Comparison of ENCODE assay signal across 8 mouse cellular contexts in genomic region chr1:133908659-133909575, GRCm38 (mm10). TPM values are rescaled to one million over a fixed set of nuclear protein-coding genes. Genes with fewer than 3 reads are reported as not detected.
DNase-seq lines count a peak whose midpoint lies in the region; ATAC-seq lines count a peak whose summit lies in the region.

No protein-coding gene starts in this region.

- 13% methylated on average over 20 of the region's 27 CpGs for WGBS in embryonic facial prominence, embryonic 14.5 days
- WGBS in midbrain, embryonic 10.5 days = 19% methylated on average over 27 of the region's 27 CpGs

- peak; percentile 57 for DNase-seq in embryo, embryonic 10.5 days (ENCODE audit: low spot score)
- no peak for DNase-seq in embryo, embryonic 10 days (ENCODE audit: low spot score)
- peak; percentile 50 for DNase-seq in R1 (ENCODE audit: low read depth, low spot score)
- DNase-seq in embryonic facial prominence, embryonic 14.5 days (ENCODE audit: low spot score) = peak; percentile 82
- DNase-seq in layer of hippocampus, postnatal 14 days (ENCODE audit: low spot score in 2 of 2) = peak; percentile 43 to 46
- peak; percentile 51 for DNase-seq in midbrain, embryonic 10.5 days (ENCODE audit: low spot score)

- ATAC-seq in embryonic facial prominence, embryonic 14.5 days (ENCODE audit: low read depth) = peak; percentile 27; the same call in 1 of the 2 replicates
- peak; percentile 44 to 46 for ATAC-seq in hematopoietic stem cell, adult 5-6 weeks (replicated peaks in 1 of 2; ENCODE audit: insufficient read depth in 1 of 2, low FRiP score in 2 of 2, low TSS enrichment in 1 of 2, low read depth in 1 of 2, poor library complexity in 2 of 2, severe bottlenecking in 2 of 2)
- ATAC-seq in activated CD4-positive, CD25-positive, alpha-beta regulatory T cell, adult 4 months = no peak

- no peaks in the 10 kb centered on the region for H3K9me3 ChIP-seq in embryonic facial prominence, embryonic 14.5 days (ENCODE audit: control insufficient read depth, low read length)
- no peaks in the 10 kb centered on the region for H3K9me3 ChIP-seq in midbrain, embryonic 10.5 days (replicated peaks)

- peaks cover 22% of the 10 kb centered on the region for H3K4me1 ChIP-seq in embryonic facial prominence, embryonic 14.5 days (ENCODE audit: control insufficient read depth, insufficient read depth, low read length)
- peaks cover 33% of the 10 kb centered on the region for H3K4me1 ChIP-seq in midbrain, embryonic 10.5 days

- peak overlapping the region; percentile 93 for H3K4me2 ChIP-seq in embryonic facial prominence, embryonic 14.5 days (ENCODE audit: low read depth, low read length)

- H3K9ac ChIP-seq in embryonic facial prominence, embryonic 14.5 days (ENCODE audit: low read depth, low read length) = peak overlapping the region; percentile 75

- peak overlapping the region; percentile 77 for H3K27ac ChIP-seq in embryonic facial prominence, embryonic 14.5 days (replicated peaks; ENCODE audit: low read depth, low read length)
- H3K27ac ChIP-seq in midbrain, embryonic 10.5 days (replicated peaks) = peak overlapping the region; percentile 86

- peak overlapping the region; percentile 46 for H3K4me3 ChIP-seq in embryonic facial prominence, embryonic 14.5 days (ENCODE audit: low read depth, low read length)
- H3K4me3 ChIP-seq in midbrain, embryonic 10.5 days = peak overlapping the region; percentile 61

- no peaks in the 10 kb centered on the region for H3K36me3 ChIP-seq in embryonic facial prominence, embryonic 14.5 days (ENCODE audit: control insufficient read depth, insufficient read depth, low read length)
- no peaks in the 10 kb centered on the region for H3K36me3 ChIP-seq in midbrain, embryonic 10.5 days

- no peaks in the 10 kb centered on the region for H3K27me3 ChIP-seq in embryonic facial prominence, embryonic 14.5 days (replicated peaks; ENCODE audit: control insufficient read depth, insufficient read depth, low read length)
- H3K27me3 ChIP-seq in midbrain, embryonic 10.5 days (ENCODE audit: low read depth, poor library complexity, severe bottlenecking) = peaks cover 64% of the 10 kb centered on the region

RNA-seq across cellular contexts. Expression of gene Optc, which starts 1.1 kb away (rescaled TPM):
- 0.82 and 1.3 TPM in 2 replicates for polyA plus RNA-seq in embryonic facial prominence, embryonic 14.5 days (2014; fragmentation: Nextera tagmentation; extraction: Ambion mirVana)
- 1.1 TPM in 1 of 2 replicates, not detected in the other for total RNA-seq in hematopoietic stem cell, adult 5-6 weeks (2017)
- total RNA-seq in layer of hippocampus, postnatal 14 days (2021) = 1 to 10 TPM in 1 of 2 experiments, under 1 TPM in 1; 0.60 to 1.3 TPM
- 0.86 and 1.7 TPM in 2 replicates for polyA plus RNA-seq in midbrain, embryonic 10.5 days (2016; fragmentation: Nextera tagmentation; extraction: Ambion mirVana)
- not detected for polyA plus RNA-seq in activated CD4-positive, CD25-positive, alpha-beta regulatory T cell, adult 4 months (2017; shearing (Covaris generic))

RNA-seq across cellular contexts. Expression of gene Prelp, which starts 12.3 kb away (rescaled TPM):
- 13.2 and 13.9 TPM in 2 replicates for polyA plus RNA-seq in embryonic facial prominence, embryonic 14.5 days (2014; fragmentation: Nextera tagmentation; extraction: Ambion mirVana)
- not detected in 2 replicates for total RNA-seq in hematopoietic stem cell, adult 5-6 weeks (2017)
- total RNA-seq in layer of hippocampus, postnatal 14 days (2021) = 10 to 100 TPM in 1 of 2 experiments, 1 to 10 TPM in 1; 4.6 to 10.2 TPM
- polyA plus RNA-seq in midbrain, embryonic 10.5 days (2016; fragmentation: Nextera tagmentation; extraction: Ambion mirVana) = 0.31 and 0.67 TPM in 2 replicates
- not detected for polyA plus RNA-seq in activated CD4-positive, CD25-positive, alpha-beta regulatory T cell, adult 4 months (2017; shearing (Covaris generic))
